Mouse (Mus musculus) kidney, embryonic 16.5 days (tissue): ENCODE measurements at regions not wholly inside any gene's neighbourhood (a gene's known extent, or its start where the extent isn't known, plus 50 kb on each side); places are given as distances from the start of the nearest gene placed in this dataset.

Experiments used
- ATAC-seq: fragments of 200-750 bp; cut with Nextera tagmentation; 2 replicates; pipeline ENCODE4 v1.8.0; 2017; ENCODE audit warnings: moderate TSS enrichment; ENCODE audit not compliant: low FRiP score, low TSS enrichment
- H3K27ac ChIP-seq: fragments of 300-500 bp; sonication (generic); 2 replicates; pipeline ENCODE4 v1.5.1; 2014; ENCODE audit warnings: low read length
- H3K27me3 ChIP-seq: fragments of 300-500 bp; sonication (generic); 2 replicates; pipeline ENCODE4 v1.6.1; 2014; ENCODE audit warnings: low read length, control low read depth, mixed read lengths; ENCODE audit not compliant: insufficient read depth
- H3K36me3 ChIP-seq: fragments of 300-500 bp; sonication (generic); 2 replicates; pipeline ENCODE4 v1.6.1; 2014; ENCODE audit warnings: low read length, control low read depth, mixed read lengths; ENCODE audit not compliant: insufficient read depth
- H3K4me1 ChIP-seq: fragments of 300-500 bp; sonication (generic); 2 replicates; pipeline ENCODE4 v1.6.1; 2014; ENCODE audit warnings: low read length, control low read depth, mixed read lengths; ENCODE audit not compliant: insufficient read depth
- H3K4me2 ChIP-seq: fragments of 300-500 bp; sonication (generic); replicated peaks from 2 replicates; pipeline ENCODE4 v1.6.1; 2014; ENCODE audit warnings: low read depth, low read length
- H3K4me3 ChIP-seq: fragments of 300-500 bp; sonication (generic); 2 replicates; pipeline ENCODE4 v1.5.1; 2014; ENCODE audit warnings: mild to moderate bottlenecking, low read length
- H3K9ac ChIP-seq: fragments of 300-500 bp; sonication (generic); replicated peaks from 2 replicates; pipeline ENCODE4 v1.6.1; 2014; ENCODE audit warnings: low read length
- H3K9me3 ChIP-seq: fragments of 300-500 bp; sonication (generic); 2 replicates; pipeline ENCODE4 v1.6.1; 2016; ENCODE audit warnings: low read length, control low read depth
- WGBS: fragments of 180-500 bp; shearing (Covaris S2); extraction: QIAGEN DNeasy Blood & Tissue Kit; methylation state at CpG from one replicate; pipeline ENCODE4 v1.1.7; 2014; 5-methylcytosine and 5-hydroxymethylcytosine counted together

GRCm38 (mm10) chr14:67626181-67626580 lies 1617.2 kb upstream of the Gulo start:
- no peak overlapping the region for H3K9ac ChIP-seq
- no peak overlapping the region for H3K4me3 ChIP-seq
- H3K9me3 ChIP-seq = no peaks in the 10 kb centered on the region
- WGBS = 88% methylated on average over 8 of the region's 8 CpGs
- no peaks in the 10 kb centered on the region for H3K27me3 ChIP-seq
- H3K4me2 ChIP-seq = no peak overlapping the region
- no peak for ATAC-seq
- H3K36me3 ChIP-seq = no peaks in the 10 kb centered on the region
- H3K27ac ChIP-seq = no peak overlapping the region
- no peaks in the 10 kb centered on the region for H3K4me1 ChIP-seq

DNA sequence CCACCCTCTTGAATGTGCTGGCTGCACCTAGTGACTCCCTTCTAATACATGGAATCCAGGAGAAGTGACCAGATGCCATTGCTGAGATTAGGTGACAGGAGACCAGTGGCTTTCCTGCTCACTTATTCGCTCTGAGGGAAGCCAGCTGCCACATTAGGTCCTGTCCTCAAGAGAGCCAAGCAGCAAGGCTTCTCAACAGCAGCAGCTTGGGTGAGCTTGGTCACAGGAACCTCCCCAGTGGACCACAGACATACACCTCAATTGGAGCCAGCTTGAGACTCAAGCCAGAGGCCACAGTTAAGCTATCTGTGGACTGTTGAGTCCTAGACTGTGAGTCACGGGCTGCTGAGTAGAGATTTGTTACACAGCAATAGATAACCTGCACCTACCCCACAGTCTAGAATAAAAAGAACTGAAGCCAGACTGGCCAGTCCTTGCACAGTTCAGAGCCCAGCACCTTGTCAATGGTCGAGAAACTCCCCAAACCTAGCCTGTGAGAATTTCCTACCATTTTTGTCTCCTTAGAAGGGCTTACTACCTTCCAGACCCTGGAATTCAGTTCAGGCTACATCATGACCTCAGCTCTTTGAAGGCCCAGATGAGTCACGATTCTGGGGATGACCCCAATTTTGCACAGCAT lies 1615.0 kb upstream of the Gulo start:
- H3K27me3 ChIP-seq = no peaks in the 10 kb centered on the region
- no peak overlapping the region for H3K4me3 ChIP-seq
- H3K27ac ChIP-seq = no peak overlapping the region
- no peaks in the 10 kb centered on the region for H3K4me1 ChIP-seq
- no peak overlapping the region for H3K9ac ChIP-seq
- WGBS = 71% methylated on average over 4 of the region's 4 CpGs
- no peak overlapping the region for H3K4me2 ChIP-seq
- no peaks in the 10 kb centered on the region for H3K36me3 ChIP-seq
- H3K9me3 ChIP-seq = no peaks in the 10 kb centered on the region
- ATAC-seq = no peak

- Histone ChIP-seq H3K4me1 (no peaks in the 10 kb centered on the region), H3K4me2 (no peak overlapping the region), H3K27ac (no peak overlapping the region), H3K9me3 (no peaks in the 10 kb centered on the region), H3K4me3 (no peak overlapping the region), H3K36me3 (no peaks in the 10 kb centered on the region), H3K27me3 (no peaks in the 10 kb centered on the region), H3K9ac (no peak overlapping the region)
- 81% methylated on average over 6 of the region's 6 CpGs for WGBS
- no peak for ATAC-seq
Measured at GRCm38 (mm10) chr14:67622911-67623310, 1613.9 kb upstream of the Gulo start.

DNA sequence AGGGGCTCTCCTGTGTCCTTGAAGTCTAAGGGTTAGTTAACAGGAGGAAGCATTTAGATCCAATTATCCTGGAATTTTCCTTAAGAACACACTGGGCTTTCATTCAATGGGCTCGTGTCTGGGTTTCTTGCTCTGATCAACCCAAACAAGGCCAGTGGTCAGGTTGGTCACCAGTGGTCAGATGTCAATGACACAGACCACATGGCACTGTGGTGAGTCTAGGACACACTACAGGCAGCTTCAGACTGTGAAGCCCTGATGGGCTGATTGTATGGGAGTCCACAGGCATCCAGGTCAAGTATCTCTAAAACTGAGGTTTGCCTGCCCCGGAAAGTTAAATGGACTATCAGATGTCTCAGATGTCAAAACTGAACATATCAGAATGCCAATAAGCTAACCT lies 1612.5 kb upstream of the Gulo start:
- no peaks in the 10 kb centered on the region for H3K9me3 ChIP-seq
- no peaks in the 10 kb centered on the region for H3K36me3 ChIP-seq
- H3K27ac ChIP-seq = no peak overlapping the region
- H3K4me2 ChIP-seq = no peak overlapping the region
- ATAC-seq = no peak
- 36% methylated on average over 2 of the region's 2 CpGs for WGBS
- no peak overlapping the region for H3K4me3 ChIP-seq
- H3K27me3 ChIP-seq = no peaks in the 10 kb centered on the region
- H3K9ac ChIP-seq = no peak overlapping the region
- no peaks in the 10 kb centered on the region for H3K4me1 ChIP-seq

DNA sequence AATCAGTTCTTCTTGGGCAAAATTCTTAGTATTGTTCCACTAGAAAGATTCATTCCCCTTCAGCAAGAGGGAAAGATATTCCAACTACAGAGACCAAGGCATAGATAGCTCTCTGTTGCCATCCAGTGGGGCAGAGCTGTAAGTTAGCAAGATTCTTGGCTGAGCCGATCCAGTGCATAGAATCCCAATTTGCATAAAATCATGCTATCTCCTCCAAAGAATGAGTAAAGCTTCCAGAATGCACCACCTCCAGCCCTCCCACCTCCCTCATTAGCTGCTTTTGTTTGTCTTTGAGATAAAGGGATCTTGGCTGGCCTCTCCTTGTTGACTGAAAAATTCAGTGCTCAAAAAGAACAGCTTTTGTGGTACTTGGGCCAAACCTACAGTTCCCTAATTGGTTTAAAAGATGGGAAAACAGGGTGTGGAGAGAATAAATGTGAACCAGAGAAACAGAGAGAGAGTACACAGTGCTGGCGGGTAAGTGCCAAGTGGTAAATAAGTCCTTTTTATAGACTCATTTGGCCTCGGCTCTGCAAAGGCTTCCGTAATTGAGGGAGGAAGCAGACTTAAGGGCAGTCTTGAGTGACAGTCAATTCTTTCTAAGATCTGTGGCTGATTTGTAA lies 1612.0 kb upstream of the Gulo start:
- ATAC-seq = no peak; the same call in 1 of the 2 replicates
- WGBS = 16% methylated on average over 4 of the region's 4 CpGs
- H3K27ac ChIP-seq = no peak overlapping the region

GRCm38 (mm10) chr14:67619571-67619970 lies 1610.6 kb upstream of the Gulo start:
- peaks cover 2% of the 10 kb centered on the region; the same call in 1 of the 2 replicates for H3K27me3 ChIP-seq
- no peak overlapping the region for H3K4me2 ChIP-seq
- H3K27ac ChIP-seq = no peak overlapping the region
- no peaks in the 10 kb centered on the region for H3K36me3 ChIP-seq
- 61% methylated on average over 4 of the region's 4 CpGs for WGBS
- no peak for ATAC-seq
- no peak overlapping the region for H3K4me3 ChIP-seq
- H3K4me1 ChIP-seq = no peaks in the 10 kb centered on the region
- no peaks in the 10 kb centered on the region for H3K9me3 ChIP-seq
- no peak overlapping the region for H3K9ac ChIP-seq

More for the DNA sequence above, 1612.0 kb upstream of the Gulo start:
- no peaks in the 10 kb centered on the region for H3K4me1 ChIP-seq
- no peak overlapping the region for H3K4me3 ChIP-seq
- no peaks in the 10 kb centered on the region for H3K27me3 ChIP-seq
- H3K4me2 ChIP-seq = no peak overlapping the region
- no peaks in the 10 kb centered on the region for H3K9me3 ChIP-seq
- no peaks in the 10 kb centered on the region for H3K36me3 ChIP-seq
- no peak overlapping the region for H3K9ac ChIP-seq

DNA sequence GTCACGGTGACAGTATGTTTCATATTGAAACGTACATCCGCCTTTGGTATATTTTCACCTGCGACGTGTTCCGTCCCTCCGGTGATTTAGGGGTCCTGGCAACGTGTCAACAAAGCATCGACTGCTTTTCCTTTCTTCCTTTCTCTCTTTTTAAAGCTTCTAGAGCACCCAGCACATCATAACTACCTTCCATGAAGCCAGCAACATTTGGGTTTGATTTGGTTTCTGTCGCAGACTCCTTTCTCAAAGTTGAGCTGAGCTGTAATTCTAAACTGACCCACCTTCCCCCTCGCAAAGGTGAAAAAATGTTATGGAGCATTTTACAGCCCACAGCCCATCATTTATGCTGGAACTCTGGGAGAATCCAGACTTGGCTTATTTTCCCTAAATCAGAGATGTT lies 1605.4 kb upstream of the Gulo start:
- peaks cover 10% of the 10 kb centered on the region for H3K27me3 ChIP-seq
- H3K36me3 ChIP-seq = no peaks in the 10 kb centered on the region
- H3K27ac ChIP-seq = no peak overlapping the region
- ATAC-seq = no peak
- H3K4me3 ChIP-seq = no peak overlapping the region
- H3K4me1 ChIP-seq = no peaks in the 10 kb centered on the region
- H3K4me2 ChIP-seq = no peak overlapping the region
- H3K9ac ChIP-seq = no peak overlapping the region
- WGBS = 35% methylated on average over 11 of the region's 11 CpGs
- H3K9me3 ChIP-seq = no peaks in the 10 kb centered on the region

DNA sequence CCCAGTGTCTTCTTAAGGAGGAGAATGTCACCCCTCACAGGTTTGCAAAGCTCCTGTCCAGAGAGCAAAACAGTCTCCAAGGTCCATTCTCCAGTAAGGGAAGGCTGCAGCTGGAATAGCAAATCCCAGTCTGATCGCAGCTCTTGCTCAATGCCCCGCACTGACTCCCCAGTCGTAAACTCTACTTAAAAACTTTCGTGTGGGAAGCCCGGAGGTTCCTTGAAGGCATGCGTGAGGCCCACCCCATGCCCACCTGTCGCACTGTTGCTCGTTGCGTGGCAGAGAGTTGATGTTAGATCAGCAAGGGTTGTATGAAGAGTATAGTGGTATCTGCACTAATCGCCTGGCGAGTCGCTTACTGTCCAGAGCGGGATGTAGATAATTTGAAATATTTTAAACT lies 1604.7 kb upstream of the Gulo start:
- no peak overlapping the region for H3K9ac ChIP-seq
- H3K27me3 ChIP-seq = peaks cover 14% of the 10 kb centered on the region
- no peak overlapping the region for H3K27ac ChIP-seq
- no peaks in the 10 kb centered on the region for H3K4me1 ChIP-seq
- no peaks in the 10 kb centered on the region for H3K36me3 ChIP-seq
- no peak for ATAC-seq
- H3K9me3 ChIP-seq = no peaks in the 10 kb centered on the region
- peak overlapping the region; percentile 41 for H3K4me2 ChIP-seq
- H3K4me3 ChIP-seq = peak overlapping the region; percentile 24
- 46% methylated on average over 13 of the region's 13 CpGs for WGBS

GRCm38 (mm10) chr14:67613221-67613620 lies 1604.2 kb upstream of the Gulo start:
- peak overlapping the region; percentile 24 for H3K4me3 ChIP-seq
- H3K4me2 ChIP-seq = peak overlapping the region; percentile 41
- no peak overlapping the region; the same call in 1 of the 2 replicates for H3K27ac ChIP-seq
- no peaks in the 10 kb centered on the region for H3K36me3 ChIP-seq
- no peak overlapping the region for H3K9ac ChIP-seq
- ATAC-seq = no peak
- no peaks in the 10 kb centered on the region for H3K9me3 ChIP-seq
- H3K4me1 ChIP-seq = 0 out of 2 replicates have a peak, but pooled peaks cover 1% of the 10 kb centered on the region
- peaks cover 14% of the 10 kb centered on the region for H3K27me3 ChIP-seq
- WGBS = 26% methylated on average over 14 of the region's 14 CpGs

DNA sequence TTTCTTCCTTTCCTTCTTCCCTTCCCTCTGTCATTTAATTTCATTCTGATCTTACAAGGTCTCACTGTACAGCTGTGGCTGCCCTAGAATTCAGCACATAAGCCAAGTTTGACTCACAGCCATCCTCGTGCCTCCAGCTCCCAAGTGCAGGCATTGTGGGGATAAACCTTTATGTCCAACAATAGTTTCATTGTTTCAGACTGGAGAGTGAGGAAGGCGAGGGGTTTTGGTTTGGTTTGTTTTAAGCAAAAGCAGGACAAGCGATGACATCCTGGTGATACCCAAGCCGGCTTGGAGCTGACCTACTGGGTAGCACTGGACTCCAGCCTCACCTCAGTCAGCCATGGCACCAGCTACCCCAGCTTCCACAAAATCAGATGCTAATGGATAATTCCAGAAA lies 1603.5 kb upstream of the Gulo start:
- Histone ChIP-seq H3K9me3 (no peaks in the 10 kb centered on the region), H3K4me2 (no peak overlapping the region), H3K27me3 (peaks cover 14% of the 10 kb centered on the region), H3K36me3 (no peaks in the 10 kb centered on the region), H3K4me1 (0 out of 2 replicates have a peak, but pooled peaks cover 4% of the 10 kb centered on the region), H3K4me3 (no peak overlapping the region), H3K9ac (no peak overlapping the region), H3K27ac (no peak overlapping the region; the same call in 1 of the 2 replicates)
- no peak for ATAC-seq
- WGBS = 48% methylated on average over 4 of the region's 4 CpGs
